25 mouse cellular contexts compared by ENCODE assay signal in genomic region chr11:84518261-84518660, GRCm38 (mm10). TPM values are rescaled to one million over a fixed set of nuclear protein-coding genes. Genes with fewer than 3 reads are reported as not detected.
A peak's percentile ranks its signal among the peaks of the same experiment; 100 is the strongest.
DNase-seq lines count a peak whose midpoint lies in the region; ATAC-seq lines count a peak whose summit lies in the region.
"Had no signal": no experiment of that assay in that cellular context is flagged by ENCODE, and none has a peak within 500 bp of the region (broad histone marks: within the 10 kb centered on the region; RNA-seq: fewer than 3 reads in every experiment).

No protein-coding gene starts in this region.

- H3K4me2 ChIP-seq in midbrain, embryonic 11.5 days = no peak overlapping the region
- H3K4me2 ChIP-seq in hindbrain, embryonic 15.5 days = peak overlapping the region; percentile 66
- H3K4me2 ChIP-seq in midbrain, embryonic 13.5 days (replicated peaks) = peak overlapping the region; percentile 71
- H3K4me2 ChIP-seq in neural tube, embryonic 13.5 days = peak overlapping the region; percentile 66
- H3K4me2 ChIP-seq: limb, embryonic 15.5 days; lung, embryonic 14.5 days had no signal

- 32% methylated on average over 5 of the region's 5 CpGs for WGBS in midbrain, embryonic 11.5 days
- WGBS in midbrain, embryonic 10.5 days = 29% methylated on average over 5 of the region's 5 CpGs
- WGBS in hindbrain, embryonic 15.5 days = 25% methylated on average over 5 of the region's 5 CpGs
- WGBS in midbrain, embryonic 13.5 days = 23% methylated on average over 5 of the region's 5 CpGs
- 24% methylated on average over 5 of the region's 5 CpGs for WGBS in neural tube, embryonic 13.5 days

- no peak overlapping the region for H3K9ac ChIP-seq in midbrain, embryonic 11.5 days (ENCODE audit: low read length)
- no peak overlapping the region for H3K9ac ChIP-seq in hindbrain, embryonic 15.5 days
- peak overlapping the region; percentile 89 for H3K9ac ChIP-seq in midbrain, embryonic 13.5 days (replicated peaks)
- H3K9ac ChIP-seq in neural tube, embryonic 13.5 days = peak overlapping the region; percentile 89
- H3K9ac ChIP-seq: forebrain, postnatal 0 days; kidney, embryonic 15.5 days; limb, embryonic 15.5 days; liver, embryonic 14.5 days; lung, embryonic 14.5 days had no signal

- no peak overlapping the region for H3K4me3 ChIP-seq in midbrain, embryonic 11.5 days (ENCODE audit: low read depth, low read length)
- H3K4me3 ChIP-seq in midbrain, embryonic 10.5 days = no peak overlapping the region
- H3K4me3 ChIP-seq in hindbrain, embryonic 15.5 days = peak overlapping the region; percentile 51
- H3K4me3 ChIP-seq in midbrain, embryonic 13.5 days (replicated peaks) = peak overlapping the region; percentile 61
- peak overlapping the region; percentile 56 for H3K4me3 ChIP-seq in neural tube, embryonic 13.5 days
- H3K4me3 ChIP-seq: forebrain, embryonic 10.5 days; heart, adult 2 months; limb, embryonic 15.5 days had no signal

- no peak overlapping the region for H3K27ac ChIP-seq in midbrain, embryonic 11.5 days (ENCODE audit: low read depth, low read length)
- no peak overlapping the region for H3K27ac ChIP-seq in midbrain, embryonic 10.5 days (replicated peaks)
- 0 out of 2 replicates have a peak overlapping the region, but pooled peaks have one; percentile 85 for H3K27ac ChIP-seq in hindbrain, embryonic 15.5 days (replicated peaks)
- peak overlapping the region; percentile 91; the same call in 1 of the 2 replicates for H3K27ac ChIP-seq in midbrain, embryonic 13.5 days
- peak overlapping the region; percentile 91; the same call in 1 of the 2 replicates for H3K27ac ChIP-seq in neural tube, embryonic 13.5 days (replicated peaks)
- H3K27ac ChIP-seq: forebrain, embryonic 10.5 days; heart, adult 2 months; kidney, embryonic 15.5 days; limb, embryonic 15.5 days; liver, embryonic 14.5 days had no signal

- no peak for ATAC-seq in midbrain, embryonic 11.5 days (ENCODE audit: low FRiP score)
- no peak for ATAC-seq in hindbrain, embryonic 15.5 days (ENCODE audit: low FRiP score, low read depth)
- no peak for ATAC-seq in midbrain, embryonic 13.5 days
- no peak for ATAC-seq in neural tube, embryonic 13.5 days (ENCODE audit: low read depth)
- ATAC-seq in granulocyte monocyte progenitor cell, adult 5-6 weeks (replicated peaks; ENCODE audit: poor library complexity, severe bottlenecking) = no peak
- ATAC-seq: forebrain, postnatal 0 days; intestine, embryonic 16.5 days had no signal

- no peaks in the 10 kb centered on the region for H3K9me3 ChIP-seq in midbrain, embryonic 11.5 days (ENCODE audit: control insufficient read depth, low read length)
- no peaks in the 10 kb centered on the region for H3K9me3 ChIP-seq in midbrain, embryonic 10.5 days (replicated peaks)
- no peaks in the 10 kb centered on the region for H3K9me3 ChIP-seq in hindbrain, embryonic 15.5 days
- no peaks in the 10 kb centered on the region for H3K9me3 ChIP-seq in midbrain, embryonic 13.5 days
- H3K9me3 ChIP-seq in neural tube, embryonic 13.5 days = no peaks in the 10 kb centered on the region
- H3K9me3 ChIP-seq: kidney, embryonic 15.5 days; limb, embryonic 15.5 days had no signal

- peaks cover 4% of the 10 kb centered on the region; the same call in 1 of the 2 replicates for H3K4me1 ChIP-seq in midbrain, embryonic 11.5 days (ENCODE audit: control insufficient read depth, insufficient read depth, low read length)
- H3K4me1 ChIP-seq in midbrain, embryonic 10.5 days = peaks cover 22% of the 10 kb centered on the region
- peaks cover 18% of the 10 kb centered on the region for H3K4me1 ChIP-seq in hindbrain, embryonic 15.5 days (replicated peaks)
- peaks cover 35% of the 10 kb centered on the region for H3K4me1 ChIP-seq in midbrain, embryonic 13.5 days (replicated peaks)
- H3K4me1 ChIP-seq in neural tube, embryonic 13.5 days (replicated peaks) = peaks cover 25% of the 10 kb centered on the region

- peak; percentile 93 for DNase-seq in midbrain, embryonic 11.5 days (ENCODE audit: low spot score, missing footprints)
- DNase-seq in midbrain, embryonic 10.5 days (ENCODE audit: low spot score) = no peak
- DNase-seq in heart, adult 8-10 months (ENCODE audit: low spot score) = no peak
- DNase-seq in adrenal gland, postnatal 10 days = no peak
- DNase-seq: adrenal gland, postnatal 14 days; forebrain, postnatal 0 days; gastrocnemius, postnatal 14 days; heart, adult 2 months; heart, postnatal 4 days; kidney, postnatal 36 days; left cerebral cortex, postnatal 4 days; lung, embryonic 14.5 days; thymus, postnatal 14 days had no signal

- H3K27me3 ChIP-seq in midbrain, embryonic 11.5 days (ENCODE audit: control insufficient read depth, insufficient read depth, low read length) = peaks cover 84% of the 10 kb centered on the region
- H3K27me3 ChIP-seq in midbrain, embryonic 10.5 days (ENCODE audit: low read depth, poor library complexity, severe bottlenecking) = peaks cover 94% of the 10 kb centered on the region
- H3K27me3 ChIP-seq in hindbrain, embryonic 15.5 days = peaks cover 35% of the 10 kb centered on the region
- H3K27me3 ChIP-seq in midbrain, embryonic 13.5 days = peaks cover 81% of the 10 kb centered on the region
- H3K27me3 ChIP-seq in neural tube, embryonic 13.5 days = peaks cover 86% of the 10 kb centered on the region

- H3K36me3 ChIP-seq in midbrain, embryonic 11.5 days (ENCODE audit: control insufficient read depth, insufficient read depth, low read length) = no peaks in the 10 kb centered on the region
- H3K36me3 ChIP-seq in midbrain, embryonic 10.5 days = no peaks in the 10 kb centered on the region
- H3K36me3 ChIP-seq in hindbrain, embryonic 15.5 days = no peaks in the 10 kb centered on the region
- H3K36me3 ChIP-seq in midbrain, embryonic 13.5 days = 0 out of 2 replicates have a peak, but pooled peaks cover 9% of the 10 kb centered on the region
- peaks cover 4% of the 10 kb centered on the region; the same call in 1 of the 2 replicates for H3K36me3 ChIP-seq in neural tube, embryonic 13.5 days
- H3K36me3 ChIP-seq: forebrain, embryonic 10.5 days; kidney, embryonic 15.5 days; limb, embryonic 15.5 days had no signal

RNA-seq across cellular contexts. Expression of gene Aatf, which starts 4.9 kb away (rescaled TPM):
- polyA plus RNA-seq in midbrain, embryonic 11.5 days (2014; fragmentation: Nextera tagmentation; extraction: Ambion mirVana) = 54.8 and 63.8 TPM in 2 replicates
- 56.4 and 57.8 TPM in 2 replicates for polyA plus RNA-seq in midbrain, embryonic 10.5 days (2016; fragmentation: Nextera tagmentation; extraction: Ambion mirVana)
- polyA plus RNA-seq in hindbrain, embryonic 15.5 days (2015; fragmentation: Nextera tagmentation; extraction: Ambion mirVana) = 50.8 and 53.3 TPM in 2 replicates
- polyA plus RNA-seq in midbrain, embryonic 13.5 days (2015; fragmentation: Nextera tagmentation; extraction: Ambion mirVana) = 59.5 and 60.7 TPM in 2 replicates
- polyA plus RNA-seq in neural tube, embryonic 13.5 days (2015; fragmentation: Nextera tagmentation; extraction: Ambion mirVana) = 50.0 and 51.7 TPM in 2 replicates
- total RNA-seq in heart, adult 8-10 months (2022) = 10 to 100 TPM; 12.9 to 14.3 (median 13.1) TPM
- 10 to 100 TPM; 18.1 to 22.5 TPM for total RNA-seq in adrenal gland, postnatal 10 days (2021)
- total RNA-seq in granulocyte monocyte progenitor cell, adult 5-6 weeks (2014; fragmentation: Nextera tagmentation) = 40.5 and 52.6 TPM in 2 replicates
- total RNA-seq in granulocyte monocyte progenitor cell, adult 5-6 weeks (2017) = 71.0 and 97.3 TPM in 2 replicates

RNA-seq across cellular contexts. Expression of gene Lhx1, which starts 7.1 kb away (rescaled TPM):
- polyA plus RNA-seq in midbrain, embryonic 11.5 days (2014; fragmentation: Nextera tagmentation; extraction: Ambion mirVana) = 32.8 and 37.6 TPM in 2 replicates
- polyA plus RNA-seq in midbrain, embryonic 10.5 days (2016; fragmentation: Nextera tagmentation; extraction: Ambion mirVana) = 5.5 and 19.7 TPM in 2 replicates
- 37.5 and 54.5 TPM in 2 replicates for polyA plus RNA-seq in hindbrain, embryonic 15.5 days (2015; fragmentation: Nextera tagmentation; extraction: Ambion mirVana)
- polyA plus RNA-seq in midbrain, embryonic 13.5 days (2015; fragmentation: Nextera tagmentation; extraction: Ambion mirVana) = 57.5 and 62.7 TPM in 2 replicates
- polyA plus RNA-seq in neural tube, embryonic 13.5 days (2015; fragmentation: Nextera tagmentation; extraction: Ambion mirVana) = 50.0 and 58.8 TPM in 2 replicates
- not detected for total RNA-seq in heart, adult 8-10 months (2022)
- under 1 TPM in 1 of 2 experiments, not detected in 1; 0.15 TPM for total RNA-seq in adrenal gland, postnatal 10 days (2021)
- not detected in 2 replicates for total RNA-seq in granulocyte monocyte progenitor cell, adult 5-6 weeks (2014; fragmentation: Nextera tagmentation)
- total RNA-seq in granulocyte monocyte progenitor cell, adult 5-6 weeks (2017) = not detected in 2 replicates
- total RNA-seq: adrenal gland, postnatal 14 days; gastrocnemius, postnatal 14 days; heart, adult 2 months; heart, postnatal 4 days; MEL had no signal
- polyA plus RNA-seq: heart, adult 2 months; heart, embryonic 16.5 days; liver, embryonic 14.5 days; lung, embryonic 14.5 days; spleen, adult 2 months had no signal

Comparison
In these comparisons a context has a peak if more than half of its experiments do, and no peak if none do; other contexts are left out.
1. H3K27ac ChIP-seq: peak in hindbrain, embryonic 15.5 days (single experiment), midbrain, embryonic 13.5 days (single experiment) and neural tube, embryonic 13.5 days (single experiment); none in midbrain, embryonic 11.5 days (single experiment) and midbrain, embryonic 10.5 days (single experiment).
2. H3K4me3 ChIP-seq: peak in hindbrain, embryonic 15.5 days (single experiment), midbrain, embryonic 13.5 days (single experiment) and neural tube, embryonic 13.5 days (single experiment); none in midbrain, embryonic 11.5 days (single experiment) and midbrain, embryonic 10.5 days (single experiment).
3. H3K9ac ChIP-seq: peak in midbrain, embryonic 13.5 days (single experiment) and neural tube, embryonic 13.5 days (single experiment); none in midbrain, embryonic 11.5 days (single experiment) and hindbrain, embryonic 15.5 days (single experiment).